Mouse (Mus musculus): Measurements from ENCODE around the gene Gm49361.
"Not testable (repeated sequence)": the region's sequence is repeated elsewhere in the genome, so short reads cannot be mapped to it uniquely, and the experiment has no call there.

The Gm49361 gene

GRCm38 (mm10) chr14:57688066-57688465 lies 57.8 kb downstream of the Gm49361 start:
- DNase-seq (ENCODE audit: low spot score), result not testable (repeated sequence)

GRCm38 (mm10) chr14:57687441-57687840 lies 58.5 kb downstream of the Gm49361 start:
- DNase-seq (ENCODE audit: low spot score), result no peak

GRCm38 (mm10) chr14:57686647-57687046 lies 59.3 kb downstream of the Gm49361 start:
- DNase-seq (ENCODE audit: low spot score), result no peak

- DNase-seq (ENCODE audit: low spot score), result peak; percentile 79
Measured at GRCm38 (mm10) chr14:57684579-57684978, 61.3 kb downstream of the Gm49361 start.

- no peak for DNase-seq (ENCODE audit: low spot score)
Measured at GRCm38 (mm10) chr14:57682751-57683150, 63.2 kb downstream of the Gm49361 start.

GRCm38 (mm10) chr14:57679958-57680535 lies 65.9 kb downstream of the Gm49361 start:
- peak; percentile 84 for DNase-seq (ENCODE audit: low spot score)

GRCm38 (mm10) chr14:57679523-57679922 lies 66.4 kb downstream of the Gm49361 start:
- DNase-seq (ENCODE audit: low spot score), result no peak

GRCm38 (mm10) chr14:57675481-57675880 lies 70.4 kb downstream of the Gm49361 start:
- DNase-seq (ENCODE audit: low spot score), result no peak

GRCm38 (mm10) chr14:57665628-57665950 lies 80.3 kb downstream of the Gm49361 start:
- DNase-seq (ENCODE audit: low spot score), result no peak

- DNase-seq (ENCODE audit: low spot score), result peak; percentile 79
Measured at GRCm38 (mm10) chr14:57664822-57665627, 80.9 kb downstream of the Gm49361 start, which contains the start of gene Xpo4. TSS of gene Xpo4 (minus strand) at chr14:57665430.

- DNase-seq (ENCODE audit: low spot score), result no peak
Measured at GRCm38 (mm10) chr14:57664311-57664821, 81.5 kb downstream of the Gm49361 start.

- no peak for DNase-seq (ENCODE audit: low spot score)
Measured at GRCm38 (mm10) chr14:57663630-57664029, 82.3 kb downstream of the Gm49361 start.

- no peak for DNase-seq (ENCODE audit: low spot score)
Measured at GRCm38 (mm10) chr14:57658301-57658700, 87.6 kb downstream of the Gm49361 start.

- DNase-seq (ENCODE audit: low spot score), result no peak
Measured at GRCm38 (mm10) chr14:57657500-57657899, 88.4 kb downstream of the Gm49361 start.

- DNase-seq (ENCODE audit: low spot score), result not testable (repeated sequence)
Measured at GRCm38 (mm10) chr14:57656519-57656918, 89.4 kb downstream of the Gm49361 start.

GRCm38 (mm10) chr14:57649501-57649900 lies 96.4 kb downstream of the Gm49361 start:
- no peak for DNase-seq (ENCODE audit: low spot score)

GRCm38 (mm10) chr14:57646155-57646554 lies 99.7 kb downstream of the Gm49361 start:
- DNase-seq (ENCODE audit: low spot score), result no peak

- peak; percentile 14 for DNase-seq (ENCODE audit: low spot score)
Measured at GRCm38 (mm10) chr14:57639153-57639552, 106.8 kb downstream of the Gm49361 start.

GRCm38 (mm10) chr14:57634141-57634540 lies 111.8 kb downstream of the Gm49361 start:
- DNase-seq (ENCODE audit: low spot score), result no peak

GRCm38 (mm10) chr14:57629595-57629994 lies 116.3 kb downstream of the Gm49361 start:
- no peak for DNase-seq (ENCODE audit: low spot score)

GRCm38 (mm10) chr14:57622934-57623333 lies 123.0 kb downstream of the Gm49361 start:
- DNase-seq (ENCODE audit: low spot score), result no peak

GRCm38 (mm10) chr14:57621699-57622098 lies 124.2 kb downstream of the Gm49361 start:
- DNase-seq (ENCODE audit: low spot score), result no peak

GRCm38 (mm10) chr14:57620598-57621236 lies 125.2 kb downstream of the Gm49361 start:
- DNase-seq (ENCODE audit: low spot score), result no peak

All from urinary bladder, postnatal 14 days (tissue).